Mouse (Mus musculus): ENCODE data around the gene Gm42688.

DNA sequence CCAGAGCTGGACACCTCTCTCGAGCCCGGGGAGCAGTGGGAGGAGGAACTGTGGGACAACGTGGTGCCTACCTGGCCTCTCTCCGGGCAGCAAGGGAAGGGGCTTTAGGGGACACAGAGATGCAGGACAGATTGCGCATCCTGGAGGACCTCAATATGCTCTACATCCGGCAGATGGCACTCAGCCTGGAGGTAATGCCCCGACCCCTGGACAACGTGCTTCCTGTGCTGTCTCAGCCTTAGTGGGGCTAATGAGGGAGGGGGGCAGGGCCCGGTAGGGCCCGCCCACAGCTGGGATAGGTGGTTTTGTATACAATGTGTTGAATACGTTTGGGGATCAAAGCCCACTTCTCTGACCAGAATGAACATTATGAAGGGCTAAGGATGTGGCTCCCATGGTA lies 36.6 kb downstream of the Gm42688 start:
- TF ChIP-seq CTCF (IDR thresholded peaks at IDR 0.05; ENCODE audit: low read depth) (peak; percentile 23; the same call in 1 of the 2 replicates), EP300 (IDR thresholded peaks at IDR 0.05; ENCODE audit: low read depth) (no peak)

All from liver, embryonic 14.5 days (tissue).